Mouse (Mus musculus) heart, embryonic 12.5 days (tissue): ENCODE results near the gene Srpk3. TPM values are rescaled to one million over a fixed set of nuclear protein-coding genes. Genes with fewer than 3 reads are reported as not detected.

Experiments used
- ATAC-seq: fragments of 200-750 bp; cut with Nextera tagmentation; 2 replicates; pipeline ENCODE4 v1.8.0; 2017; ENCODE audit warnings: moderate TSS enrichment, moderate library complexity; ENCODE audit not compliant: insufficient number of reproducible peaks, low FRiP score
- H3K27ac ChIP-seq: fragments of 300-500 bp; sonication (generic); 2 replicates; pipeline ENCODE4 v1.5.1; 2016; ENCODE audit warnings: mild to moderate bottlenecking, moderate library complexity; ENCODE audit not compliant: poor library complexity, severe bottlenecking
- H3K27me3 ChIP-seq: fragments of 300-500 bp; sonication (generic); replicated peaks from 2 replicates; pipeline ENCODE4 v1.6.1; 2016; ENCODE audit warnings: mild to moderate bottlenecking, moderate library complexity
- H3K36me3 ChIP-seq: fragments of 300-500 bp; sonication (generic); 2 replicates; pipeline ENCODE4 v1.6.1; 2016; ENCODE audit warnings: mild to moderate bottlenecking, moderate library complexity
- H3K4me1 ChIP-seq: fragments of 300-500 bp; sonication (generic); replicated peaks from 2 replicates; pipeline ENCODE4 v1.6.1; 2016; ENCODE audit warnings: mild to moderate bottlenecking
- H3K4me2 ChIP-seq: fragments of 300-500 bp; sonication (generic); 2 replicates; pipeline ENCODE4 v1.6.1; 2016; ENCODE audit warnings: mild to moderate bottlenecking, moderate library complexity
- H3K4me3 ChIP-seq: fragments of 300-500 bp; sonication (generic); 2 replicates; pipeline ENCODE4 v1.5.1; 2016; ENCODE audit warnings: mild to moderate bottlenecking
- H3K9ac ChIP-seq: fragments of 300-500 bp; sonication (generic); 2 replicates; pipeline ENCODE4 v1.6.1; 2016; ENCODE audit warnings: mild to moderate bottlenecking, moderate library complexity
- H3K9me3 ChIP-seq: fragments of 300-500 bp; sonication (generic); replicated peaks from 2 replicates; pipeline ENCODE4 v1.6.1; 2016; ENCODE audit warnings: mild to moderate bottlenecking, moderate library complexity
- WGBS: fragments of 180-500 bp; shearing (Covaris S2); methylation state at CpG from one replicate; pipeline ENCODE4 v1.1.7; 2016; 5-methylcytosine and 5-hydroxymethylcytosine counted together
- polyA plus RNA-seq: library from polyadenylated mRNA; unstranded; fragments of >200 nt; fragmentation: Nextera tagmentation; extraction: Ambion mirVana; gene quantifications from 2 replicates; pipeline ENCODE4 v1.2.1, GENCODE M21; 2016

Srpk3 gene
- polyA plus RNA-seq, 1 experiment from 2014 or later, result 72.5 TPM

DNA sequence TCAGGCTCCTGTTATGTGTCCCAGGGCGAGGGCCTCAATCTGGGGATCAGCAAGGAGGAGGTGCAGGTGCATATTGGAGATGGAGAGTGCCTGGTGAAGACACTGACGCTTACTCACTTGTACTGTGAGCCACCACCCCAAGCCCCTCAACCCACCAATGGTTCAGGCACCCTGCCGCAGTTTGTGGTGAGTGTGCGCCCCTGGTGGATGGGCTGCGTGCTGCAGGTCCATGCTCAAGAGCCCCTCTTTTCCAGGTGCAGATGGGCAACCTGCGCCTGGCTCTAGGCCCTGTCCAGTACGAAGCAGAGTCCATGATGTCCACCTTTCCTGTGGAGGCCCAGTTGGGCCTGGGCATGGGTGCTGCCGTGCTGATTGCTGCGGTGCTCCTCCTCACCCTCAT, 6.9 kb upstream of the Srpk3 start:
- Histone ChIP-seq H3K27me3 (0 out of 2 replicates have a peak, but pooled peaks cover 5% of the 10 kb centered on the region), H3K9ac (no peak overlapping the region), H3K36me3 (no peaks in the 10 kb centered on the region), H3K4me3 (no peak overlapping the region), H3K4me1 (peaks cover 9% of the 10 kb centered on the region), H3K4me2 (no peak overlapping the region), H3K9me3 (no peaks in the 10 kb centered on the region), H3K27ac (no peak overlapping the region)
- no peak for ATAC-seq
- WGBS, result 46% methylated on average over 9 of the region's 9 CpGs

DNA sequence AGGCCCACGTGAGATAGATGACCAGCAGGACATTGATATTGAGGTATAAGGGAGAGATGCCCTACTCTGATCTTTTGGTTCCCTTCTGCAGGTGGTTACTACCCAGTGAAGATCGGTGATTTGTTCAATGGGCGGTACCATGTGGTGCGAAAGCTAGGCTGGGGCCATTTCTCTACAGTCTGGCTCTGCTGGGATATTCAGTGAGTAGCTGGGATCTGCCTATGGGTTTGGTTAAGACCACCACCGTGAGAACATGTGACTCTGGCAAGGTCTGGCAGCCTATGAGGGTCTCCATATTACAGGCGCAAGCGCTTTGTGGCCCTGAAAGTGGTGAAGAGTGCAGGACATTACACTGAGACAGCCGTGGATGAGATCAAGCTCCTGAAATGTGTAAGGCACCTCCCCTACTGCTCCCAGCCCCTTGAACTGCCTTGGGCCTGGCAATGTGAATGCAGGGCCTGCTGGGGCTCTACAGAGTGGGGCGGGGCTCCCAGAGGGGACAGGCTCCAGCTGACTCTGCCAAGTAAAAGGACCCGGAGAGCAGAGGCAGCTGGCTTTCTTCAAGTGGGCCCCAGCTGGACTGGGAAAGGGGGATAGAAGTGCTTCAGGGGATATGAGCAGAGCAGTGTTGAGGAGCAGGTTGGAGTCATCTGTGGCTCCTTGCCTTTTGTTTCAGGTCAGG, 738 bp downstream of the Srpk3 start:
- H3K4me1 ChIP-seq, result peaks cover 27% of the 10 kb centered on the region
- H3K4me3 ChIP-seq, result peak overlapping the region; percentile 45
- 50% methylated on average over 10 of the region's 10 CpGs for WGBS
- peak overlapping the region; percentile 68 for H3K4me2 ChIP-seq
- H3K27me3 ChIP-seq, result 0 out of 2 replicates have a peak, but pooled peaks cover 5% of the 10 kb centered on the region
- H3K36me3 ChIP-seq, result peaks cover 43% of the 10 kb centered on the region
- peak overlapping the region; percentile 72 for H3K9ac ChIP-seq
- no peaks in the 10 kb centered on the region for H3K9me3 ChIP-seq
- peak; percentile 40; the same call in 1 of the 2 replicates for ATAC-seq
- peak overlapping the region; percentile 94 for H3K27ac ChIP-seq

DNA sequence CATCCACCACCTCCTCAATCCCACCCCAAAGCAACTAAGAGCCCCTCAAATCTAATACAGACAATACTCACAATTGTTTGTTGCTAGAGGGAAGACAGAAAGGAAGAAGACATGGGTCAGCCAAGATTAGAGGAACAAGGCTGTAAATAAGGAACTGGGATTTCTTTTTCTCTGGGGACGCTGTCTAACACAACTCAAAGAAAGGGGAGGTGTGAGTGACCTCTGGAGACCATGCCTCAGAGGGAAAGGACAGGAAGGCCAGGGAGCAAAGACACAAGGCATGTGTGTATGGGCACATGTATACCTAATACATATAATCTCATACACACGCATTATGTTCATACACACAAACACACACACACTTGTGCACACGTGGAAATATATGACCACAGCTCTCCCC, 8.0 kb downstream of the Srpk3 start:
- H3K4me3 ChIP-seq, result no peak overlapping the region
- H3K27me3 ChIP-seq, result no peaks in the 10 kb centered on the region

DNA sequence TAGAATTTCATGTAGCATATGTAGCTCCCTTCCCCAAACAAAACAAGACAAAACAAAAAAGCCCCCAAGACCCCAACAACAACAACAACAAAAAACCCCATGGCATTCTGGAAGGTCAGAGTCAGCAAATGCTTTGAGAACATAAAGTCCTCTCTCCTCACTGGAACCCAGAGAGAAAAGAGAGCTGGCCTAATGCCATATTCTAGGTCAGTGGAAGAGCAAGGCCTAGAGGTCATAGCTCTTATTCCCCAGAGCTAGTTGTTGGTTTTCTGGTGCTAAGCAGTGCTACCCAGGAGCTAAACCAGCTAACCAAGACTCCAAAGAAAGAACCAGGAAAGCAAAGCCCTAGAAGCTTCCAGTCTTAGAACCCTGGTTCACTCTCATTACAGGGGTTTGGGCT, 11.5 kb downstream of the Srpk3 start:
- peak overlapping the region; percentile 76 for H3K9ac ChIP-seq
- H3K9me3 ChIP-seq, result no peaks in the 10 kb centered on the region
- peaks cover 34% of the 10 kb centered on the region for H3K36me3 ChIP-seq
- H3K4me2 ChIP-seq, result peak overlapping the region; percentile 74
- ATAC-seq, result no peak
- peak overlapping the region; percentile 73 for H3K4me3 ChIP-seq
- H3K27ac ChIP-seq, result peak overlapping the region; percentile 86
- no peaks in the 10 kb centered on the region; the same call in 1 of the 2 replicates for H3K27me3 ChIP-seq
- H3K4me1 ChIP-seq, result peaks cover 22% of the 10 kb centered on the region

More for the DNA sequence above, 8.0 kb downstream of the Srpk3 start:
- Histone ChIP-seq H3K27ac (no peak overlapping the region), H3K9ac (no peak overlapping the region), H3K9me3 (no peaks in the 10 kb centered on the region), H3K4me1 (peaks cover 10% of the 10 kb centered on the region; the same call in 1 of the 2 replicates), H3K4me2 (no peak overlapping the region), H3K36me3 (peaks cover 52% of the 10 kb centered on the region)
- 83% methylated on average over 3 of the region's 3 CpGs for WGBS
- no peak for ATAC-seq

- ATAC-seq, result peak; percentile 94
- WGBS, result 15% methylated on average over 51 of the region's 52 CpGs
- peaks cover 33% of the 10 kb centered on the region for H3K36me3 ChIP-seq
- H3K9me3 ChIP-seq, result no peaks in the 10 kb centered on the region
- H3K4me1 ChIP-seq, result peaks cover 22% of the 10 kb centered on the region
- H3K9ac ChIP-seq, result peak within 1 kb of the TSS; percentile 83
- H3K4me3 ChIP-seq, result peak within 1 kb of the TSS; percentile 73
- H3K27ac ChIP-seq, result peak within 1 kb of the TSS; percentile 86
- H3K4me2 ChIP-seq, result peak within 1 kb of the TSS; percentile 74
- H3K27me3 ChIP-seq, result no peaks in the 10 kb centered on the region; the same call in 1 of the 2 replicates
Observed at GRCm38 (mm10) chrX:73786364-73787224, 12.4 kb downstream of the Srpk3 start, which contains the start of the genes Idh3g and Ssr4. TSS of gene Idh3g (minus strand) at chrX:73786897. TSS of gene Ssr4 (plus strand) at chrX:73787028.

- Histone ChIP-seq H3K4me1 (peaks cover 22% of the 10 kb centered on the region), H3K4me2 (peak overlapping the region; percentile 69), H3K4me3 (peak overlapping the region; percentile 73), H3K27me3 (no peaks in the 10 kb centered on the region; the same call in 1 of the 2 replicates), H3K27ac (peak overlapping the region; percentile 86), H3K9me3 (no peaks in the 10 kb centered on the region), H3K9ac (peak overlapping the region; percentile 83), H3K36me3 (peaks cover 27% of the 10 kb centered on the region)
- no peak for ATAC-seq
- 17% methylated on average over 22 of the region's 22 CpGs for WGBS
Observed at GRCm38 (mm10) chrX:73787225-73787558, 13.0 kb downstream of the Srpk3 start.

DNA sequence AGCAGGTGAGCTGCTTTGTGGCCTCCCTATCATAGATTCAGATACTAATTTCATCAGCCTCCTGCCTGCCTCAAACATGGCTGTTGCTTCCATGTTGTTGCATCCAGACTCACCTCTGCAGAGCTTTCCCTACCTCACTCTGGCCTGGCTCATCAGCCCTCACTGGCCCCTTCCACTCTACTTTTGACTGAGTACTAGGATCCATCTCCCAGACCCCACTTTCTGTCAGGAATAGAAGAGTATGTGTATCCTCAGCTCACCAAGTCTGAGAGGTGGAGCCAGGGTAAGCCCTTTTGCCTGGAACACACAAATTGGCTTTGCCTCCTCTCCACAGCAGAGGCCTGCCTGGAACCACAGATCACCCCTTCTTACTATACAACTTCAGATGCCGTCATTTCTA, 14.3 kb downstream of the Srpk3 start:
- H3K4me2 ChIP-seq, result peak overlapping the region; percentile 69
- H3K9ac ChIP-seq, result 0 out of 2 replicates have a peak overlapping the region, but pooled peaks have one; percentile 2
- H3K27me3 ChIP-seq, result no peaks in the 10 kb centered on the region; the same call in 1 of the 2 replicates
- peaks cover 23% of the 10 kb centered on the region for H3K36me3 ChIP-seq
- no peak for ATAC-seq
- peaks cover 22% of the 10 kb centered on the region for H3K4me1 ChIP-seq
- H3K4me3 ChIP-seq, result peak overlapping the region; percentile 73; the same call in 1 of the 2 replicates
- 65% methylated on average over 1 of the region's 1 CpGs for WGBS
- no peaks in the 10 kb centered on the region for H3K9me3 ChIP-seq
- H3K27ac ChIP-seq, result no peak overlapping the region

DNA sequence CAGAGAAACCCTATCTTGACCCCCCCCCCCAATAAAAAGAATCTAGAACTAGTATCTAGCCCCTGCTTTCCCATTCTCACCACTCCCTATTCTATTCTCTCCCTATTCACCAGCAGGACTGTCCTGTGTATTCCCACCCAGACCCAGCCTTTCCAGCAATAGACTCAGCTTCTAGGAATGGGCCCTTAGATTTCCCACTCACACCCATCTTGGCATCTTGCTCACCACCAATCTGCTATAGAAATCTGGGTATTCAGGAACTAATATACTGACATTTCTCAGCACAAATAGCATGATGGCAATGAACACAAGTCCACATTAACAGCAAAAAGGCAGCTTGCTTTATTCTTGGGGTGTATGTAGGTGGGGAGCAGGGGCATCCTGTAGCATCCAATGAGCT, 18.8 kb downstream of the Srpk3 start:
- Histone ChIP-seq H3K9ac (no peak overlapping the region), H3K4me3 (no peak overlapping the region), H3K36me3 (peaks cover 23% of the 10 kb centered on the region), H3K4me2 (no peak overlapping the region), H3K4me1 (peaks cover 8% of the 10 kb centered on the region), H3K9me3 (no peaks in the 10 kb centered on the region), H3K27ac (no peak overlapping the region), H3K27me3 (no peaks in the 10 kb centered on the region; the same call in 1 of the 2 replicates)
- ATAC-seq, result no peak

DNA sequence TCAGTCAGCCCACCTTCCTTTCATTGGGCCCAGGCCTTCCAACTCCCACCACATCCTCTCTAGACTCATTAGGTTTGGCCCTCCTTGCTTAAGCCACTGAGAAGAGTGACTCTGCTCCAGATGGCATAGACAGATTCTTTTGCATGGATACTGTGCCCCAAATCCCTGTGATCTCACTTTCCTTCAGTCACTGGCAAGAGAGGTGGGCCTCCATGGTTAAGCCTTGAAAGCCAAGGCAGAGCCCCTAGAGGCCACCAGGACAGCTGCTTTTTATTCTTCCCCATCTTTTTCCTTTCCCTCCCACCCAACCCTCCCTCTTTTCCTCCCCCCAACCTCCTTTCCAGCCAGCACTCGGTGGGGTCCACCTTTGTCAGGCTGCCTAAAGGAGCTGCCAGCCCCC, 19.3 kb downstream of the Srpk3 start:
- Histone ChIP-seq H3K36me3 (peaks cover 23% of the 10 kb centered on the region), H3K4me2 (no peak overlapping the region), H3K4me1 (peaks cover 3% of the 10 kb centered on the region), H3K4me3 (no peak overlapping the region), H3K9me3 (no peaks in the 10 kb centered on the region), H3K27me3 (no peaks in the 10 kb centered on the region; the same call in 1 of the 2 replicates), H3K27ac (no peak overlapping the region), H3K9ac (no peak overlapping the region)
- 56% methylated on average over 1 of the region's 1 CpGs for WGBS
- ATAC-seq, result no peak; the same call in 1 of the 2 replicates

GRCm38 (mm10) chrX:73797511-73797910, 23.3 kb downstream of the Srpk3 start:
- 81% methylated on average over 2 of the region's 2 CpGs for whole genome bisulfite sequencing
- H3K27me3 ChIP-seq, result 0 out of 2 replicates have a peak, but pooled peaks cover 8% of the 10 kb centered on the region
- no peaks in the 10 kb centered on the region for H3K9me3 ChIP-seq
- ATAC-seq, result no peak
- H3K27ac ChIP-seq, result no peak overlapping the region
- H3K4me1 ChIP-seq, result no peaks in the 10 kb centered on the region
- no peak overlapping the region for H3K4me3 ChIP-seq
- H3K9ac ChIP-seq, result no peak overlapping the region
- no peak overlapping the region for H3K4me2 ChIP-seq
- no peaks in the 10 kb centered on the region for H3K36me3 ChIP-seq

- ATAC-seq, result peak; percentile 45; the same call in 1 of the 2 replicates
- 34% methylated on average over 9 of the region's 9 CpGs for WGBS
- Histone ChIP-seq H3K4me1 (no peaks in the 10 kb centered on the region), H3K27ac (no peak overlapping the region), H3K9ac (no peak overlapping the region), H3K27me3 (0 out of 2 replicates have a peak, but pooled peaks cover 8% of the 10 kb centered on the region), H3K4me2 (no peak overlapping the region), H3K4me3 (no peak overlapping the region), H3K9me3 (no peaks in the 10 kb centered on the region), H3K36me3 (no peaks in the 10 kb centered on the region)
Observed at GRCm38 (mm10) chrX:73798502-73798901, 24.3 kb downstream of the Srpk3 start.
